Mouse (Mus musculus): ENCODE measurements at regions not wholly inside any gene's neighbourhood (a gene's known extent, or its start where the extent isn't known, plus 50 kb on each side); places are given as distances from the start of the nearest gene placed in this dataset.

DNA sequence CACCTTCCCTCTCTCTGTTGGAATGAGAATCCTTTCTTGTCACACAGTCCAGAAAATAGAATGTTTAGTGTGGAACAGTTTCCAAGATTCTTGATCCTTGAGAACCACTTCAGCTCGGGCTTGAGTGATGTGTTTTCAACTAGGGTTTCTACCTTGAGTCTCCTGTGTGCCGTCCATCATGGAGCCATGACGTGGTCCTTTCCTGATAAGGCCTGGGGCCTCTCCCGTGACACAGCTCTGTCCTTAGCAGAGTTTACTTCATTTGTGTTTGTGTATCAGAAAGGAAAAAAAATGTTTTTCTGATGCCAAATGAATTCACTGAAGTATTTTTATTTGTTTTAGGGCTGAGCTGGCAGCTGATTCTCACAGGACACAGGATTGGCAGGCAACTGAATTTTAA lies 148.6 kb downstream of the Mettl11b start:
- ATAC-seq: no peak
- 53% methylated on average over 4 of the region's 4 CpGs for WGBS
- no peaks in the 10 kb centered on the region for H3K9me3 ChIP-seq
- no peak overlapping the region for H3K4me3 ChIP-seq (replicated peaks)
- H3K27ac ChIP-seq: no peak overlapping the region
- H3K9ac ChIP-seq: no peak overlapping the region
- no peaks in the 10 kb centered on the region for H3K36me3 ChIP-seq
- no peaks in the 10 kb centered on the region for H3K27me3 ChIP-seq (replicated peaks)
- H3K4me2 ChIP-seq (replicated peaks): no peak overlapping the region
- no peaks in the 10 kb centered on the region for H3K4me1 ChIP-seq (replicated peaks)

DNA sequence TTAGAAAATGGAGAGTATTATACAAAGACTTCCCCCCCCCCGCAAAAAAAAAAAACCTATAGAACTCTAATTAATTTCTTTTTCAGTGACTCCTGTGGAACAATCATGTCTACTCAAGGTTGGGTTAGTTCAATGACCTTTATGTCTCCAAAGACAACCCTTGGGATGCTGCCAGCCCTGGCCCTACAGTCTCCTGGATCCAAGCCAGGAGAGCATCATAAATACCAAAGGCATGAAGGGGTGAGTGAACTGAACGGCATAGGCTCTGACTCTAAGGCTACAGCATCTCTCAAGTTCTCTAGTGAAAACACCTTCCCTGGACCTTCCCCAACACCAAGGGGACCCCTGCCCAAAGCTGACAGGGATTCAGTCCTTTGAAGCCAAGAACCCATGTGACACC lies 149.4 kb downstream of the Mettl11b start:
- no peak overlapping the region for H3K9ac ChIP-seq
- no peaks in the 10 kb centered on the region for H3K27me3 ChIP-seq (replicated peaks)
- no peak overlapping the region for H3K4me2 ChIP-seq (replicated peaks)
- no peak overlapping the region for H3K4me3 ChIP-seq (replicated peaks)
- H3K4me1 ChIP-seq (replicated peaks): no peaks in the 10 kb centered on the region
- no peak overlapping the region for H3K27ac ChIP-seq
- no peaks in the 10 kb centered on the region for H3K9me3 ChIP-seq
- no peaks in the 10 kb centered on the region for H3K36me3 ChIP-seq
- 62% methylated on average over 2 of the region's 2 CpGs for WGBS
- no peak for ATAC-seq

DNA sequence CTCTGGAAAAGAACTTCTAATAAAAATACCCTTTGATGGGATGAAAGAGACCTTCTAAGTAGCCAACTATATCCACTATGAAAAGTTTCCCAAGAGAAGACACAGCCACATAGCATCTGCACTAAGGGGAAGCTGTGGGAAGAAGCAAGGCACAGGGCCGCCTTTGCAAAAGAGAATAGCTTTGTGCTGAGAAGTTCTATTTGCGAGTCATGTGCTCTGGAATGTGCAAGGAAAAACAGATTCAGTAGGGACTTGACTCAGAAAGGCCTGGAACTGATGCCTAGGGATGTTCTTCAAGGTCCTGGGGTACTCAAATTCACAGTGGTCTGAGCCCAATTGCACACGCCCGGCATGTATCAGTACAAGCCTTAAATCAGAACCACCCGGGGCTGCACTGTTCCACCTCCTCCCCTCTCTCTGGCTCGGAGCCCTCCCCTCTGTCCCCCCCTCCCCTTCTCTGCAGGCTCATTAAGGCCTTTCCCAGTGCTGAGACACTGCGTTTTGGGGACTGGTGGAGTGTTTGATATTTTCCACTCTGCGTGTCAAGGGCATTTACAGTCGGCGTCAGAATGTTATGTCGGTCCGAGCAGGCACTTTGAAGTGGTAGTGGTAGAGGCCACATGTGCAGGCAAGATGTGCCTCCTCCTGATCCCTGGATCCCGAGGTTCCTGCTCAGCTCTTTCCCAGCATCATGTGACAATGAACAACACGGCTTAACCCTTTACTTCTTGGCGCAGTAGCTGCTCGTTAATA lies 150.4 kb downstream of the Mettl11b start:
- Histone ChIP-seq H3K27ac (no peak overlapping the region), H3K4me3 (replicated peaks) (no peak overlapping the region), H3K4me2 (replicated peaks) (peak overlapping the region; percentile 22; the same call in 1 of the 2 replicates), H3K9ac (no peak overlapping the region), H3K36me3 (no peaks in the 10 kb centered on the region), H3K9me3 (no peaks in the 10 kb centered on the region), H3K27me3 (replicated peaks) (no peaks in the 10 kb centered on the region), H3K4me1 (replicated peaks) (no peaks in the 10 kb centered on the region)
- WGBS: 49% methylated on average over 16 of the region's 16 CpGs
- peak; percentile 34 for ATAC-seq

DNA sequence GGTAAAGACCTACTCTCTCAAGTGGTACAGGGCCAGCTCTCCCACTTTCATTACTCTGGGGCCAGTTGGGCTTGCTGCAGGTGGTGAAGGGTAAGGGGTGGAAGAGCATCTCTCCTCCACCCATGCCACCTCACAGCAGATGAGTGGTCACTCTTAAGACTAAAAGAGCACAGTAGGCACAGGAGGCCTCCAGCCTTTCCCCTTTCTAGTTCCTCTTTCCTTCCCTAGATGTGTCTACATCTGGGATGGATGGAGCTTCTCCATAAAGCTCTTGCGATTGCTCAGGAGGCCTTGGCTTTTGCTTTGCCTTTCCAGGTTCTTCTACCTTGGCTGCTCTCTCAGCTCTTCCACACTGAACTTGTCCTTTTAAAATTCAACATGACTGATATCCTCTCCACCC lies 151.5 kb downstream of the Mettl11b start:
- Histone ChIP-seq H3K4me2 (replicated peaks) (no peak overlapping the region), H3K9me3 (no peaks in the 10 kb centered on the region), H3K4me1 (replicated peaks) (no peaks in the 10 kb centered on the region), H3K36me3 (no peaks in the 10 kb centered on the region), H3K4me3 (replicated peaks) (no peak overlapping the region), H3K9ac (no peak overlapping the region), H3K27ac (no peak overlapping the region), H3K27me3 (replicated peaks) (no peaks in the 10 kb centered on the region)
- 91% methylated on average over 1 of the region's 1 CpGs for WGBS
- ATAC-seq: no peak

DNA sequence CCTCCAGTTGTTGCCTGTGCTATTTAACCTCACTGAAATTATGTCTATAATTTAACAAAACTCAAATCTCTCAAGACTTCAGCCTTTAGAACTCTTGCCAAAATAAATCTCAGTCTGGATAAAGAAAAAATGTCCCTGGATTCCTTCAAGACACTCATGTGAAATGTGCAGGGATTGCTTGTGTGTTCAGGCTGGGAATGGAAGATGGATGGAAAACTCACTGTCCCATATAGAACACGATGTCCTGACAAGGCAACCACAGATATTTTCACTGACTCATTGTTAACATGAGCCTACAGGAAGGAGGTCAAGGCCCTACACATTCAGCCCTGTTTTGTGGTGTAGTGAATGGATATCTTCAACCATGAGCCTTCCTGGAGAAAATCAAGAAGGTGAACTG lies 160.3 kb upstream of the Gorab start:
- Histone ChIP-seq H3K4me1 (replicated peaks) (no peaks in the 10 kb centered on the region), H3K9ac (no peak overlapping the region), H3K27ac (no peak overlapping the region), H3K4me2 (replicated peaks) (no peak overlapping the region), H3K9me3 (no peaks in the 10 kb centered on the region), H3K27me3 (replicated peaks) (no peaks in the 10 kb centered on the region), H3K4me3 (replicated peaks) (no peak overlapping the region), H3K36me3 (no peaks in the 10 kb centered on the region)
- WGBS: 55% methylated on average over 1 of the region's 1 CpGs
- no peak for ATAC-seq

DNA sequence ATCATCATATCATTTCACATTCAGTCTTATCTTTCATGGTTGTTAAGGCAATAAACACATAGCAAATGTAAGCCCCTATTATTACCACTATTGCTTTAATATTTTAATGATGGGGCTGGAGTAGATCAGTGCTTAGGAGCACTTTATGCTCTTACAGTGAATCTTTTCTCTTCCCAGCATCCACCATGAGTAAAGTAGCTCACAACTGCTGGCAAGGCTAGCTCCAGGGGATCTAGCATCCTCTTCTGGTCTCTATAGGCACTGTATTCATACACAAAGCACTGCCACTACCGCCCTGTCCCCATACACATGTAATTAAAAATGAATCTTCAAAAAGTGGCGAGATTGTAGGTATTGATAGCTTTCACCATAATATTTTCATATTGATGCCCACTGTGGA lies 159.6 kb upstream of the Gorab start:
- no peak overlapping the region for H3K9ac ChIP-seq
- no peak overlapping the region for H3K4me2 ChIP-seq (replicated peaks)
- WGBS: 87% methylated on average over 2 of the region's 2 CpGs
- H3K4me3 ChIP-seq (replicated peaks): no peak overlapping the region
- H3K27ac ChIP-seq: no peak overlapping the region
- no peaks in the 10 kb centered on the region for H3K4me1 ChIP-seq (replicated peaks)
- H3K9me3 ChIP-seq: no peaks in the 10 kb centered on the region
- H3K27me3 ChIP-seq (replicated peaks): no peaks in the 10 kb centered on the region
- no peak for ATAC-seq
- no peaks in the 10 kb centered on the region for H3K36me3 ChIP-seq

DNA sequence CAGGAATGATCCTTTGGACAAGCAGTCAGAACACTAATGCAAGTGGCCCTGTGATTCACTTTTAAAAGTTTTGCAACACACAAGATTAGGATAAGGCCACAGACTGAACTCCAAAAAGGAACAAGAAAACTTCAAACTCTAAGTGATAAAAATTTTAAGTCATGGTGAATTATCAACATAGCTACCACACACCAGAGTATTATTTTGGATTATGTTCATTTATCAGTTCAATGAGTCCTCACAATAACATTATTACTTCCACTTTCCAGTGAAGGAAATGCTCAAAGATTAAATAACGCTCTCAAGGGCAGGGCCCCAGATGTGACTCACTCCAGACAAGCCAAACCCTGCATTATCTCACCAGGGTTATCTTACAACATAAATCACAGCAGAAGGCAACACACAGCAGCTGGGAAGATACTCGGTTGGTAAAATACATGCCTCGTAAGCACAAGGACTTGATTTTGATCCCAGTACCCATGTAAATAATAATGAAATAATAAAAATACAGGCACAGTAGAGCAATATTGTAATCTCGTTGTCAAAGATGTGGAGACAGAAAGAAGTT lies 158.8 kb upstream of the Gorab start:
- no peaks in the 10 kb centered on the region for H3K27me3 ChIP-seq (replicated peaks)
- H3K9ac ChIP-seq: no peak overlapping the region
- no peak overlapping the region for H3K4me2 ChIP-seq (replicated peaks)
- H3K27ac ChIP-seq: no peak overlapping the region
- H3K4me1 ChIP-seq (replicated peaks): no peaks in the 10 kb centered on the region
- no peaks in the 10 kb centered on the region for H3K9me3 ChIP-seq
- peak; percentile 83 for ATAC-seq
- H3K36me3 ChIP-seq: no peaks in the 10 kb centered on the region
- no peak overlapping the region for H3K4me3 ChIP-seq (replicated peaks)
- 22% methylated on average over 4 of the region's 4 CpGs for WGBS

DNA sequence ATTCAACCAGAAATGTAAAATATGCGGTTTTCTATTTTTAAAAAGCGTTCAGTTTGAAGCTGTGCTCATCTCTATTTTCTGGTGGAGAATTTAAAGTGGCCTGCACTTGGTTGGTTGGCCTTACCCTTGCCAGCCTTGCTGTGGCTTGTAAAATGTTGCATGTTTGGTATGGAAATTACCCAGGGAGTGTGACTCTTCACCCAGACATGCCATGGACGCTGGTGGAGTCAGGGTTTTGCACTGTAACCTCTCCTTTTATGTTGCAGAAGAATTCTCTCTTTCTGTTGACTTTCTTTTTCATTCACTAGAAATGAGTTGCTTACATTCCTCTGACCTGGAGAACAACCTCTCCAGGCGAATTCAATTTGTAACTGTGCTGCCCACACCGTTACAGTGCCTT lies 157.5 kb upstream of the Gorab start:
- no peak overlapping the region for H3K27ac ChIP-seq
- H3K9me3 ChIP-seq: no peaks in the 10 kb centered on the region
- no peak overlapping the region for H3K4me3 ChIP-seq (replicated peaks)
- H3K36me3 ChIP-seq: no peaks in the 10 kb centered on the region
- no peak overlapping the region for H3K4me2 ChIP-seq (replicated peaks)
- ATAC-seq: no peak
- no peaks in the 10 kb centered on the region for H3K4me1 ChIP-seq (replicated peaks)
- H3K27me3 ChIP-seq (replicated peaks): no peaks in the 10 kb centered on the region
- no peak overlapping the region for H3K9ac ChIP-seq
- WGBS: 62% methylated on average over 5 of the region's 5 CpGs

DNA sequence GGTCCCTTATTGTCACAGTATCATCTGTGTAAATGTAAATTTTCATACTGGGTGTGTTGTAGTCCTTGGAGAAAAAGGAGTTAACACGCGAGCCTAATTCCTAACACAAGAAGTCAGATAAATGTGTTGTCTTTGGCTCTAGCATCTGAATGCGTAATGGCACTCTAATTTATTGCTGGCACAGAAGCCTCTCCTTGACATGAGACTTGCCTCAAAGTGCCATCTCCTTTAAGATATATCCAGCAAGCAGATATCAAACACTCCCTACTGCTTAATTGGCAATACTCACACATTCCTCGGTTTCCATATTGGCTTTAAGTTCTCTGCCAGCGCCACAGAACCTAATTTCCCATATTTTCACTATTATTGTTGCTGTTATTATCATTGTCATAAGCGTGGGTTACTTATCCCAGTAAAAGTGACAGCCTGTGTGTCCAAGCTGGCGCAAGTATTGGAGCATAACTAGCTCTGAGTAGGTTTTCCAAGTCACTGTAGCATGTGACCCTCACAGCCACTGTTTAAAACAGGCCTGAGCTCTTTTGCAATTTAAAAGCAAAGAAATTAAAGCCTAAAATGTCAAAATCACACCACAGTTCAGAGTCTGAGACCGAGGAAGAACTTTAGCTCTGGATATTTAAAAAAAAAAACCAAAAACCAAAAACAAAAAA lies 156.9 kb upstream of the Gorab start:
- Histone ChIP-seq H3K9me3 (no peaks in the 10 kb centered on the region), H3K9ac (no peak overlapping the region), H3K36me3 (no peaks in the 10 kb centered on the region), H3K4me1 (replicated peaks) (no peaks in the 10 kb centered on the region), H3K4me2 (replicated peaks) (no peak overlapping the region), H3K27ac (no peak overlapping the region), H3K27me3 (replicated peaks) (no peaks in the 10 kb centered on the region), H3K4me3 (replicated peaks) (no peak overlapping the region)
- 84% methylated on average over 8 of the region's 8 CpGs for WGBS
- ATAC-seq: no peak

DNA sequence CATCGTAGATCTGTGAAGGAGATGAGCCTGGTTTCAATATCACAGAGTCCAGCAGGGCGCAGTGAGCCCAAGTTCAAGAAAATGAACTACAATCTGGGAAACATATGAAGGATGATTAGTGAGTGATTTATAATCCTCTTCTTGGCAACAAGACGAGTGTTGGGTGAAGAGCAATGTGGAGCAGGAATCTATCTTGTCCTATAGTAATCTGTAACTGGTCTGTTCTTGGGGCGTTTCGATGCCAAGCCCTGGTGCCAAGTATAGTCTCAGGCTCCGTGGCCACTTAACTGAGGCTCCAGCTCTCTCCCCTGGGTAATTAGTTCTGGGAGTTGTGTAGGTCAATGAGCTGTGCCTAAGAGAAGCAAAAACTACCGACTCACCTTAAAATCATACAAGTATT lies 154.4 kb upstream of the Gorab start:
- Histone ChIP-seq H3K4me2 (replicated peaks) (no peak overlapping the region), H3K36me3 (no peaks in the 10 kb centered on the region), H3K9ac (no peak overlapping the region), H3K4me1 (replicated peaks) (no peaks in the 10 kb centered on the region), H3K27me3 (replicated peaks) (no peaks in the 10 kb centered on the region), H3K4me3 (replicated peaks) (no peak overlapping the region), H3K9me3 (no peaks in the 10 kb centered on the region), H3K27ac (no peak overlapping the region)
- ATAC-seq: no peak
- WGBS: 79% methylated on average over 7 of the region's 7 CpGs

DNA sequence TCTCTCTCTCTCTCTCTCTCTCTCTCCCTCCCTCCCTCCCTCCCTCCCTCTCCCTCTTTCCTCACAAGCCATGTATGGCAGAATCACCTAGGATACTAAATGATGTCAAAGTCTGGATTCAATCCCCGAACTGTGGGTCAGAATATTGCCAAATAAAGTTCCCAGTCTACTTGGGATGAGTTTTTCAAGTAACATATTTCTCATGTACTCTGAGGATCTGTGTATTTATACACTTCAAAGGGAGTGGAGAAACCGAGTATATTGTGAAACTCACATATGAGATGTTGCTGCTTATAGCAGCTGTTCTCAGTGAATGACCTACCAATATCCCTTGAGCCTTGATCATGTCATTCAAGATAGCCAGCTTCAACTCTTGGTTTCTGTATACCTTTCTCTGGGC lies 151.7 kb upstream of the Gorab start:
- no peaks in the 10 kb centered on the region for H3K36me3 ChIP-seq
- no peak overlapping the region for H3K9ac ChIP-seq
- no peak overlapping the region for H3K4me2 ChIP-seq (replicated peaks)
- WGBS: 65% methylated on average over 2 of the region's 2 CpGs
- no peak for ATAC-seq
- no peaks in the 10 kb centered on the region for H3K4me1 ChIP-seq (replicated peaks)
- no peaks in the 10 kb centered on the region for H3K27me3 ChIP-seq (replicated peaks)
- H3K27ac ChIP-seq: no peak overlapping the region
- no peak overlapping the region for H3K4me3 ChIP-seq (replicated peaks)
- H3K9me3 ChIP-seq: no peaks in the 10 kb centered on the region

DNA sequence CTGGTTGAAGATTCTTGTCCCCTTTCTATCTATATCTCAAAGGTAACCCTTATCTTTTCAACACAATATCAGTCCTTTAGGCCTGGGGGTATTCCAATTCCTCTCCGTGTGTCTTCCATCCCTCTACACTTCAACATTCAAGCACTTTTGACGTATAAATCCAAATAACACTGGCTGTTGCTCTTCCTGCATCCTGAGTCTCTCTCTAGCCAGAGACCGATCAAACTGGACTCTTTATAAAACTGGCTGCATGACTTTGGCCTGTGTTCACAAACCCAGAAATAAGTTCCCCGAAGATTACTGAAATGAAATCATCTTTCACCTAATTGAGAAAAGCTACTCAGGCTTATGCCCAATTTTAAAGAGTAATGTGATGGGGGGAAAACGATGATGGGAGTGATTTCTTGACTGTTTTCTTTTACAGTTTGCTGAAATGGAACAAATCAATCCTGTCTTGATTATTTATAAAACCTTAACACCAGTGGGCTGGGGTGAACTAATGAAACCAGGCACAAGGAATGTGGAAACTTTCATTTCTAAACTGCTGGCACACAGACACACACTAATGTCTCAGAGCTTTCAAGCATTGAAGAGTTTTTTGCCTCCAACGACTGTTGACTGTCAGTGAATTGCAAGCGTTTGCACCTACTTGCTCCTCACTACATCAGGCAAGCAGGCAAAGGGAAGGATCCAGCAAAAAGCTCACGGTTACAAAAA lies 135.5 kb upstream of the Gorab start:
- H3K9me3 ChIP-seq: no peaks in the 10 kb centered on the region
- H3K4me2 ChIP-seq (replicated peaks): no peak overlapping the region
- 76% methylated on average over 8 of the region's 8 CpGs for WGBS
- no peak for ATAC-seq
- no peak overlapping the region for H3K9ac ChIP-seq
- no peaks in the 10 kb centered on the region for H3K36me3 ChIP-seq
- no peak overlapping the region for H3K27ac ChIP-seq
- no peaks in the 10 kb centered on the region for H3K4me1 ChIP-seq (replicated peaks)
- H3K27me3 ChIP-seq (replicated peaks): no peaks in the 10 kb centered on the region
- no peak overlapping the region for H3K4me3 ChIP-seq (replicated peaks)

Data from intestine, embryonic 15.5 days (tissue).